Mouse (Mus musculus) bone marrow, adult 2 months (tissue): ENCODE results near the gene Tas2r134. TPM values are rescaled to one million over a fixed set of nuclear protein-coding genes. Genes with fewer than 3 reads are reported as not detected.

Experiments used
- H3K27ac ChIP-seq: fragments of 200-500 bp; 2 replicates; pipeline ENCODE4 v1.5.1; 2012; ENCODE audit warnings: low read depth, mild to moderate bottlenecking, control low read depth, inconsistent platforms, low read length; ENCODE audit not compliant: control insufficient read depth, poor library complexity, insufficient read depth
- H3K4me1 ChIP-seq: fragments of 200-500 bp; 2 replicates; pipeline ENCODE4 v1.6.1; 2011; ENCODE audit warnings: low read length; ENCODE audit not compliant: control insufficient read depth, insufficient read depth
- H3K4me3 ChIP-seq: fragments of 200-500 bp; replicated peaks from 2 replicates; pipeline ENCODE3; 2011; ENCODE audit warnings: mild to moderate bottlenecking, low read depth, low read length, control low read depth; ENCODE audit not compliant: control insufficient read depth
- CTCF ChIP-seq: fragments of 200-500 bp; IDR thresholded peaks from 2 replicates; pipeline ENCODE4 v1.5.1; 2011; ENCODE audit warnings: low read length, control low read depth; ENCODE audit not compliant: control insufficient read depth, insufficient read depth
- POLR2A ChIP-seq: fragments of 200-500 bp; IDR thresholded peaks from 2 replicates; pipeline ENCODE4 v1.6.1; 2011; ENCODE audit warnings: low read depth, mild to moderate bottlenecking, control low read depth, low read length, borderline replicate concordance; ENCODE audit not compliant: control insufficient read depth
- WGBS: fragments of 180-500 bp; shearing (Covaris S2); methylation state at CpG from one replicate; pipeline ENCODE4 v1.1.7; 2018; 5-methylcytosine and 5-hydroxymethylcytosine counted together
- polyA plus RNA-seq: library from polyadenylated mRNA; stranded (reverse); fragments of >200 nt; gene quantifications from 2 replicates; pipeline ENCODE4 v1.2.4, GENCODE M21; 2011; ENCODE audit warnings: low replicate concordance; ENCODE audit not compliant: missing spikeins, insufficient read depth, insufficient read length

Gene Tas2r134
- polyA plus RNA-seq, 1 experiment: not detected

DNA sequence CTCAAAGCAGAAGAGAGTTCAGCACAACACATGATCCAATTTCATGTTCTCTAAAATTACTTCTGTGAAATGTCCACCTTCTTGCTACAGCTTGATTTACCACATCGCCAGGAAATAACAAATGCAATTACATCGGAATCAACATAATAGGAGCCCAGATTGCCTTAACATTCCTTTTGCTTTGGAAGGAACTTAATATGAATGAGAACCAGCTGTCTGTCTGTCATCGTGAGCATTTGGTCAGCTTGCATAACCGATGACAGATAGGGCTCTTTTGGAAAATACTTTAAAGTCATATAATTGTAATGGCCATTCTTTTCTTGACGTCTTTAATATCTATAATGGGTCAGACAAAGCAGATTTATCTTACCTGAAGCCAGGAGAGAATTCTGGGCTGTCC, 31.0 kb downstream of the Tas2r134 start:
- TF ChIP-seq CTCF (no peak), POLR2A (no peak)
- Histone ChIP-seq H3K27ac (no peak overlapping the region), H3K4me3 (no peak overlapping the region), H3K4me1 (no peaks in the 10 kb centered on the region)
- WGBS: 75% methylated on average over 5 of the region's 5 CpGs

DNA sequence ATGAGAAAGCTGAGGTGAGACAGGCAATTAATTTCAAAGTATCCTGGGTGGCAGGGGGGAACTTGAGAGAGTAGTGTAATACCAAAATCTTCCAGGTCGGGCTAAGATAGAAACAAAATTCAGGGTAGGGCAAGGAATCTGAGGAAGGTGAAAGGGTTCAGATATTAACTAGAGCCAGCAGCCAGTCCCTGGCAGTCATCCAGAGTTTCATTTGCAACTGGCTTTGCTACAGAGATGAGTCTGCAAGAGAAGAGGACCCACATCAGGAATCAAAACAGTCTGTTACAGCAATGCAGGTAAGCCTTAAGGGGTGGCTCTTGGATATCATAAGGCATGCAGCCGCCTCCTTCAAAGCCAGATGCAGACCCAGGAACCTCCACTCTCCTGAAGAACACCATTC, 47.0 kb downstream of the Tas2r134 start:
- no peak overlapping the region for H3K4me3 ChIP-seq
- H3K4me1 ChIP-seq: no peaks in the 10 kb centered on the region
- no peak overlapping the region for H3K27ac ChIP-seq
- 84% methylated on average over 2 of the region's 2 CpGs for WGBS
- TF ChIP-seq CTCF (no peak), POLR2A (no peak)
